9 mouse cellular contexts compared by ENCODE assay signal in the genomic region with DNA sequence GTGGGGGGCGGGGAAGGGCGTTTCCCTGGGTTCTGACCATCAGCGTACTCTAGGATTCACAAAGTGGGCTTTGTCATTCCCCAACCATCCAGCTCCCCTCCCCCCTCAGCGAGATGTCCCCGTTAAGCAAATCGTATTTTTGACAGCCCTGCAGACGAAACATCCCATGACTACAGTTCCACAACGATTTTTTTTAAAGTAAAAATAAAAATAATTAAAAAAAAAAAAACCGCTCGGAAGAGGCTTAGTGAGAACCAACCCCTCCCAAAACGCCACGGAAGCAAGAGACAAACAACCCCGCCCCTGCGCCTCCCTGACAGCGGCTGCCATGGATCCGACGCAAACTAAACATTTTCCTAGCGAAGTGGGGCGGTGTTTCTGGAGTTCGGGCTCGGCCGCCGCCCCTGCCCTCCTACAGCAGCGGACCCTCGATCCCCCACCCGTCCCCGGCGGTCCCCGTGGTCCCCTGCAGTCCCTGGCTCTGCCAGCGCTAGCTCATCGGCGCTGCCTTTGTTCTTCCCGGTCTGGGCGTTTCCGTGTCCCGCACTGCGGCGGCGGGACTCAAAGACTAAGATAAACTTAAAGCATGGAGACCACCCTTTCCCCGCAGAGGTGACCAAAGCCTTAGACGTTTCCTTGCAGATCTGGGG. TPM values are rescaled to one million over a fixed set of nuclear protein-coding genes. Genes with fewer than 3 reads are reported as not detected.
DNase-seq lines count a peak whose midpoint lies in the region; ATAC-seq and TF ChIP-seq lines count a peak whose summit lies in the region.
"Had no signal": no experiment of that assay in that cellular context is flagged by ENCODE, and none has a peak within 500 bp of the region (broad histone marks: within the 10 kb centered on the region; RNA-seq: fewer than 3 reads in every experiment).

No protein-coding gene starts in this region.

- TF ChIP-seq POLR2A in brain, embryonic 14.5 days (IDR thresholded peaks at IDR 0.05; ENCODE audit: borderline replicate concordance, extremely low read depth, insufficient read depth, insufficient read length, poor library complexity, severe bottlenecking): no peak

- peak; percentile 81 for ATAC-seq in intestine, embryonic 16.5 days
- peak; percentile 54 for ATAC-seq in neural tube, embryonic 15.5 days (ENCODE audit: low FRiP score)

- peak; percentile 36; the same call in 1 of the 2 replicates for TF ChIP-seq CTCF in brain, embryonic 14.5 days (IDR thresholded peaks at IDR 0.05; ENCODE audit: borderline replicate concordance, extremely low read depth, insufficient read depth, insufficient read length)

- peak overlapping the region; percentile 91 for H3K27ac ChIP-seq in intestine, embryonic 16.5 days (ENCODE audit: low read length)
- peak overlapping the region; percentile 100 for H3K27ac ChIP-seq in neural tube, embryonic 15.5 days (replicated peaks)

- no peaks in the 10 kb centered on the region for H3K4me1 ChIP-seq in intestine, embryonic 16.5 days (ENCODE audit: control insufficient read depth, insufficient read depth, low read length)
- peaks cover 25% of the 10 kb centered on the region for H3K4me1 ChIP-seq in neural tube, embryonic 15.5 days

- intact Hi-C loops in gastrocnemius, postnatal 14 days (cut with DNase I; ENCODE audit: low total_unique reads): no loop called here

- no peaks in the 10 kb centered on the region for H3K36me3 ChIP-seq in intestine, embryonic 16.5 days (ENCODE audit: control insufficient read depth, insufficient read depth, low read length)
- H3K36me3 ChIP-seq in neural tube, embryonic 15.5 days: peaks cover 8% of the 10 kb centered on the region

- H3K9me3 ChIP-seq in intestine, embryonic 16.5 days (ENCODE audit: control insufficient read depth, low read length): no peaks in the 10 kb centered on the region
- H3K9me3 ChIP-seq in neural tube, embryonic 15.5 days (replicated peaks): no peaks in the 10 kb centered on the region

- peak overlapping the region; percentile 86 for H3K9ac ChIP-seq in intestine, embryonic 16.5 days (ENCODE audit: low read depth, low read length)
- peak overlapping the region; percentile 100 for H3K9ac ChIP-seq in neural tube, embryonic 15.5 days (replicated peaks)

- WGBS in intestine, embryonic 16.5 days: under 1% methylated on average over 41 of the region's 41 CpGs
- under 1% methylated on average over 41 of the region's 41 CpGs for WGBS in neural tube, embryonic 15.5 days

- no peaks in the 10 kb centered on the region for H3K27me3 ChIP-seq in intestine, embryonic 16.5 days (replicated peaks; ENCODE audit: control insufficient read depth, insufficient read depth, low read length)
- H3K27me3 ChIP-seq in neural tube, embryonic 15.5 days (replicated peaks): no peaks in the 10 kb centered on the region

- peak; percentile 81 for DNase-seq in kidney, adult 18-20 months
- DNase-seq in kidney, adult 11 months: no peak
- peak; percentile 88 for DNase-seq in brain, embryonic 14.5 days (ENCODE audit: low read depth)
- peak; percentile 70 for DNase-seq in gastrocnemius, postnatal 14 days
- DNase-seq in lung, adult 18-20 months: peak; percentile 78 to 84
- peak; percentile 91 for DNase-seq in thymus, postnatal 4 days

- H3K4me3 ChIP-seq in intestine, embryonic 16.5 days (ENCODE audit: low read length): peak overlapping the region; percentile 81
- peak overlapping the region; percentile 83 for H3K4me3 ChIP-seq in neural tube, embryonic 15.5 days (replicated peaks)

- peak overlapping the region; percentile 69 for H3K4me2 ChIP-seq in intestine, embryonic 16.5 days (ENCODE audit: low read depth, low read length)
- peak overlapping the region; percentile 67 for H3K4me2 ChIP-seq in neural tube, embryonic 15.5 days

RNA-seq across cellular contexts. Expression of gene Gm49450, which starts 0.5 kb away (rescaled TPM):
- polyA plus RNA-seq in brain, embryonic 14.5 days (2012; rRNA removed): 136 and 183 TPM in 2 replicates
- total RNA-seq in gastrocnemius, postnatal 14 days (2021): not detected
- not detected in 2 replicates for polyA plus RNA-seq in intestine, embryonic 16.5 days (2015; fragmentation: Nextera tagmentation; extraction: Ambion mirVana)
- not detected in 2 replicates for polyA plus RNA-seq in neural tube, embryonic 15.5 days (2015; fragmentation: Nextera tagmentation; extraction: Ambion mirVana)
- total RNA-seq: left cerebral cortex, postnatal 25 days had no signal

RNA-seq across cellular contexts. Expression of gene Tuba1a, which starts 0.6 kb away (rescaled TPM):
- polyA plus RNA-seq in brain, embryonic 14.5 days (2012; rRNA removed): 11,216 and 14,471 TPM in 2 replicates
- 100 to 1,000 TPM in 1 of 2 experiments, 10 to 100 TPM in 1; 58.7 to 109 TPM for total RNA-seq in gastrocnemius, postnatal 14 days (2021)
- 816 and 895 TPM in 2 replicates for polyA plus RNA-seq in intestine, embryonic 16.5 days (2015; fragmentation: Nextera tagmentation; extraction: Ambion mirVana)
- polyA plus RNA-seq in neural tube, embryonic 15.5 days (2015; fragmentation: Nextera tagmentation; extraction: Ambion mirVana): 10,639 and 13,509 TPM in 2 replicates

RNA-seq across cellular contexts. Expression of gene Tuba1b, which starts 18.5 kb away (rescaled TPM):
- 2,160 and 2,864 TPM in 2 replicates for polyA plus RNA-seq in brain, embryonic 14.5 days (2012; rRNA removed)
- 10 to 100 TPM; 64.0 to 93.6 TPM for total RNA-seq in gastrocnemius, postnatal 14 days (2021)
- 1,159 and 1,322 TPM in 2 replicates for polyA plus RNA-seq in intestine, embryonic 16.5 days (2015; fragmentation: Nextera tagmentation; extraction: Ambion mirVana)
- 1,446 and 1,534 TPM in 2 replicates for polyA plus RNA-seq in neural tube, embryonic 15.5 days (2015; fragmentation: Nextera tagmentation; extraction: Ambion mirVana)

RNA-seq across cellular contexts. Expression of gene Lmbr1l, which starts 34.8 kb away (rescaled TPM):
- polyA plus RNA-seq in brain, embryonic 14.5 days (2012; rRNA removed): 106 and 176 TPM in 2 replicates
- total RNA-seq in gastrocnemius, postnatal 14 days (2021): 10 to 100 TPM in 1 of 2 experiments, 1 to 10 TPM in 1; 4.4 to 11.3 TPM
- 20.4 and 23.6 TPM in 2 replicates for polyA plus RNA-seq in intestine, embryonic 16.5 days (2015; fragmentation: Nextera tagmentation; extraction: Ambion mirVana)
- polyA plus RNA-seq in neural tube, embryonic 15.5 days (2015; fragmentation: Nextera tagmentation; extraction: Ambion mirVana): 27.9 and 28.6 TPM in 2 replicates

RNA-seq across cellular contexts. Expression of gene Dhh, which starts 54.5 kb away (rescaled TPM):
- 0.37 and 0.88 TPM in 2 replicates for polyA plus RNA-seq in brain, embryonic 14.5 days (2012; rRNA removed)
- 1 to 10 TPM in 1 of 2 experiments, under 1 TPM in 1; 0.97 to 4.1 TPM for total RNA-seq in gastrocnemius, postnatal 14 days (2021)
- 0.83 and 1.6 TPM in 2 replicates for polyA plus RNA-seq in intestine, embryonic 16.5 days (2015; fragmentation: Nextera tagmentation; extraction: Ambion mirVana)
- 2.5 and 3.2 TPM in 2 replicates for polyA plus RNA-seq in neural tube, embryonic 15.5 days (2015; fragmentation: Nextera tagmentation; extraction: Ambion mirVana)

Comparison
In these comparisons a context has a peak if more than half of its experiments do, and no peak if none do; other contexts are left out.
1. RNA of gene Gm49450, which starts 0.5 kb away (polyA plus RNA-seq): 136 to 183 TPM in brain, embryonic 14.5 days; not detected in intestine, embryonic 16.5 days and not detected in neural tube, embryonic 15.5 days; every median in the first group is over 100 times any median in the second.
2. RNA of gene Tuba1a, which starts 0.6 kb away (polyA plus RNA-seq): 11,216 to 14,471 TPM in brain, embryonic 14.5 days and 10,639 to 13,509 TPM in neural tube, embryonic 15.5 days; 816 to 895 TPM in intestine, embryonic 16.5 days; every median in the first group is over 10 times any median in the second.